Mouse (Mus musculus): ENCODE results near the gene H2afj. TPM values are rescaled to one million over a fixed set of nuclear protein-coding genes. Genes with fewer than 3 reads are reported as not detected.

The H2afj gene
- polyA plus RNA-seq, 1 experiment from 2014 or later, result 445 TPM

GRCm38 (mm10) chr6:136857186-136857872, 49.3 kb downstream of the H2afj start, which contains the start of gene Art4:
Art4 (minus strand) TSS chr6:136857733.
- H3K27me3 ChIP-seq (ENCODE audit: control insufficient read depth, insufficient read depth, low read length), result no peaks in the 10 kb centered on the region
- DNase-seq (ENCODE audit: low spot score), result peak; percentile 28
- TF ChIP-seq CTCF (IDR thresholded peaks at IDR 0.05; ENCODE audit: low read depth) (no peak), EP300 (optimal IDR thresholded peaks at IDR 0.05) (no peak)
- peaks cover 3% of the 10 kb centered on the region; the same call in 1 of the 2 replicates for H3K4me1 ChIP-seq (replicated peaks; ENCODE audit: control insufficient read depth, insufficient read depth)
- H3K27ac ChIP-seq (replicated peaks), result peak within 1 kb of the TSS; percentile 77
- no peaks in the 10 kb centered on the region for H3K9me3 ChIP-seq (ENCODE audit: control insufficient read depth, low read length)
- peak within 1 kb of the TSS; percentile 22 for H3K4me3 ChIP-seq (ENCODE audit: low read depth, low read length)
- no peaks in the 10 kb centered on the region for H3K36me3 ChIP-seq (ENCODE audit: control insufficient read depth, insufficient read depth, low read length)
- H3K9ac ChIP-seq (ENCODE audit: low read length), result 0 out of 2 replicates have a peak within 1 kb of the TSS, but pooled peaks have one; percentile 28
- 33% methylated on average over 18 of the region's 18 CpGs for whole genome bisulfite sequencing
- peak within 1 kb of the TSS; percentile 33 for H3K4me2 ChIP-seq (replicated peaks; ENCODE audit: low read depth)
- peak; percentile 48; the same call in 1 of the 2 replicates for ATAC-seq (ENCODE audit: low FRiP score, low TSS enrichment)

- Histone ChIP-seq H3K27me3 (ENCODE audit: control insufficient read depth, insufficient read depth, low read length) (no peaks in the 10 kb centered on the region), H3K4me3 (ENCODE audit: low read depth, low read length) (peak overlapping the region; percentile 22; the same call in 1 of the 2 replicates), H3K9ac (ENCODE audit: low read length) (no peak overlapping the region), H3K4me1 (replicated peaks; ENCODE audit: control insufficient read depth, insufficient read depth) (peaks cover 3% of the 10 kb centered on the region; the same call in 1 of the 2 replicates), H3K27ac (replicated peaks) (peak overlapping the region; percentile 77), H3K9me3 (ENCODE audit: control insufficient read depth, low read length) (no peaks in the 10 kb centered on the region), H3K36me3 (ENCODE audit: control insufficient read depth, insufficient read depth, low read length) (no peaks in the 10 kb centered on the region), H3K4me2 (replicated peaks; ENCODE audit: low read depth) (peak overlapping the region; percentile 33)
- TF ChIP-seq EP300 (optimal IDR thresholded peaks at IDR 0.05) (no peak), CTCF (IDR thresholded peaks at IDR 0.05; ENCODE audit: low read depth) (no peak)
- peak; percentile 19 for DNase-seq (ENCODE audit: low spot score)
- 5% methylated on average over 11 of the region's 11 CpGs for WGBS
- ATAC-seq (ENCODE audit: low FRiP score, low TSS enrichment), result no peak
These were observed 49.8 kb downstream of the H2afj start for GRCm38 (mm10) chr6:136857873-136858260.

GRCm38 (mm10) chr6:136858420-136858819, 50.4 kb downstream of the H2afj start:
- no peak overlapping the region for H3K4me2 ChIP-seq (replicated peaks; ENCODE audit: low read depth)
- peaks cover 3% of the 10 kb centered on the region; the same call in 1 of the 2 replicates for H3K4me1 ChIP-seq (replicated peaks; ENCODE audit: control insufficient read depth, insufficient read depth)
- no peak overlapping the region for H3K27ac ChIP-seq (replicated peaks)
- TF ChIP-seq EP300 (optimal IDR thresholded peaks at IDR 0.05) (no peak), CTCF (IDR thresholded peaks at IDR 0.05; ENCODE audit: low read depth) (no peak)
- ATAC-seq (ENCODE audit: low FRiP score, low TSS enrichment), result no peak
- H3K4me3 ChIP-seq (ENCODE audit: low read depth, low read length), result no peak overlapping the region
- no peaks in the 10 kb centered on the region for H3K36me3 ChIP-seq (ENCODE audit: control insufficient read depth, insufficient read depth, low read length)
- no peak for DNase-seq (ENCODE audit: low spot score)
- 42% methylated on average over 8 of the region's 8 CpGs for WGBS
- no peaks in the 10 kb centered on the region for H3K9me3 ChIP-seq (ENCODE audit: control insufficient read depth, low read length)
- H3K9ac ChIP-seq (ENCODE audit: low read length), result no peak overlapping the region
- H3K27me3 ChIP-seq (ENCODE audit: control insufficient read depth, insufficient read depth, low read length), result no peaks in the 10 kb centered on the region

Small RNA genes lying within 50 kb of the gene (microRNA-seq; reads per million reads assigned to microRNA genes)
- not detected for gene Gm44364

Other genes with a start within 250 kb of the H2afj start
- 37.8 and 39.6 TPM in 2 replicates for gene Plbd1, start 146.3 kb upstream of the H2afj start, polyA plus RNA-seq (2015; fragmentation: Nextera tagmentation; extraction: Ambion mirVana)
- gene Gucy2c, start 26.5 kb upstream of the H2afj start, polyA plus RNA-seq (2015; fragmentation: Nextera tagmentation; extraction: Ambion mirVana), result 2.0 and 2.5 TPM in 2 replicates
- 0.59 and 0.68 TPM in 2 replicates for gene Hist4h4, start 3.8 kb upstream of the H2afj start, polyA plus RNA-seq (2015; fragmentation: Nextera tagmentation; extraction: Ambion mirVana)
- 0.46 and 0.96 TPM in 2 replicates for gene BC049715, start 19.4 kb downstream of the H2afj start, polyA plus RNA-seq (2015; fragmentation: Nextera tagmentation; extraction: Ambion mirVana)
- gene Wbp11, start 20.0 kb downstream of the H2afj start, polyA plus RNA-seq (2015; fragmentation: Nextera tagmentation; extraction: Ambion mirVana), result 39.8 and 42.8 TPM in 2 replicates
- 0.56 and 0.63 TPM in 2 replicates for gene Smco3, start 27.2 kb downstream of the H2afj start, polyA plus RNA-seq (2015; fragmentation: Nextera tagmentation; extraction: Ambion mirVana)
- 3.2 and 3.3 TPM in 2 replicates for gene Art4, start 49.5 kb downstream of the H2afj start, polyA plus RNA-seq (2015; fragmentation: Nextera tagmentation; extraction: Ambion mirVana)
- gene Mgp, start 67.6 kb downstream of the H2afj start, polyA plus RNA-seq (2015; fragmentation: Nextera tagmentation; extraction: Ambion mirVana), result 392 and 473 TPM in 2 replicates
- gene Erp27, start 113.9 kb downstream of the H2afj start, polyA plus RNA-seq (2015; fragmentation: Nextera tagmentation; extraction: Ambion mirVana), result 0.65 and 1.0 TPM in 2 replicates
- 0.06 and 0.40 TPM in 2 replicates for gene Pde6h, start 115.6 kb downstream of the H2afj start, polyA plus RNA-seq (2015; fragmentation: Nextera tagmentation; extraction: Ambion mirVana)
- gene Arhgdib, start 133.7 kb downstream of the H2afj start, polyA plus RNA-seq (2015; fragmentation: Nextera tagmentation; extraction: Ambion mirVana), result 27.3 and 34.9 TPM in 2 replicates